Mouse (Mus musculus): ENCODE results near the gene Foxg1.
A peak's percentile ranks its signal among the peaks of the same experiment; 100 is the strongest.

GRCm38 (mm10) chr12:49374606-49374995, 7.9 kb upstream of the Foxg1 start:
- TF ChIP-seq CTCF (conservative IDR thresholded peaks at IDR 0.05; ENCODE audit: insufficient read depth, insufficient read length, low read depth, low read length) = peak; percentile 41; the same call in 1 of the 2 replicates
- TF ChIP-seq POLR2A (IDR thresholded peaks at IDR 0.05; ENCODE audit: low read depth, low read length) = no peak

All from kidney, adult 2 months (tissue).